Mouse (Mus musculus) neural tube, embryonic 14.5 days (tissue): ENCODE results near the gene Bmpr1a. TPM values are rescaled to one million over a fixed set of nuclear protein-coding genes. Genes with fewer than 3 reads are reported as not detected.
"Not testable (repeated sequence)": the region's sequence is repeated elsewhere in the genome, so short reads cannot be mapped to it uniquely, and the experiment has no call there.

ENCODE experiments used
- ATAC-seq: fragments of 200-750 bp; cut with Nextera tagmentation; 2 replicates; pipeline ENCODE4 v1.8.0; 2017; ENCODE audit warnings: low read depth, mild to moderate bottlenecking, moderate TSS enrichment, moderate library complexity
- H3K27ac ChIP-seq: fragments of 300-500 bp; sonication (generic); 2 replicates; pipeline ENCODE4 v1.5.1; 2014; ENCODE audit warnings: low read depth, mild to moderate bottlenecking, control low read depth, low read length, moderate library complexity, mixed read lengths
- H3K27me3 ChIP-seq: fragments of 300-500 bp; sonication (generic); 2 replicates; pipeline ENCODE4 v1.6.1; 2014; ENCODE audit warnings: low read length; ENCODE audit not compliant: control insufficient read depth, insufficient read depth
- H3K36me3 ChIP-seq: fragments of 300-500 bp; sonication (generic); 2 replicates; pipeline ENCODE4 v1.6.1; 2014; ENCODE audit warnings: low read length, mixed read lengths; ENCODE audit not compliant: control insufficient read depth, insufficient read depth
- H3K4me1 ChIP-seq: fragments of 300-500 bp; sonication (generic); 2 replicates; pipeline ENCODE4 v1.6.1; 2014; ENCODE audit warnings: low read length; ENCODE audit not compliant: control insufficient read depth, insufficient read depth
- H3K4me2 ChIP-seq: fragments of 300-500 bp; sonication (generic); 2 replicates; pipeline ENCODE4 v1.6.1; 2014; ENCODE audit warnings: mild to moderate bottlenecking, low read depth, low read length, control low read depth
- H3K4me3 ChIP-seq: fragments of 300-500 bp; sonication (generic); 2 replicates; pipeline ENCODE4 v1.5.1; 2014; ENCODE audit warnings: low read depth, low read length, control low read depth, mixed read lengths
- H3K9ac ChIP-seq: fragments of 300-500 bp; sonication (generic); replicated peaks from 2 replicates; pipeline ENCODE4 v1.6.1; 2014; ENCODE audit warnings: low read depth, mild to moderate bottlenecking, control low read depth, low read length, mixed read lengths
- H3K9me3 ChIP-seq: fragments of 300-500 bp; sonication (generic); 2 replicates; pipeline ENCODE4 v1.6.1; 2016; ENCODE audit warnings: low read length; ENCODE audit not compliant: control insufficient read depth
- WGBS: fragments of 180-500 bp; shearing (Covaris S2); extraction: QIAGEN DNeasy Blood & Tissue Kit; methylation state at CpG from one replicate; pipeline ENCODE4 v1.1.7; 2014; 5-methylcytosine and 5-hydroxymethylcytosine counted together
- polyA plus RNA-seq: library from polyadenylated mRNA; unstranded; fragments of >200 nt; fragmentation: Nextera tagmentation; extraction: Ambion mirVana; gene quantifications from 2 replicates; pipeline ENCODE4 v1.2.1, GENCODE M21; 2014

The Bmpr1a gene
- polyA plus RNA-seq, 1 experiment from 2014 or later: 26.9 TPM

- no peak overlapping the region for H3K4me3 ChIP-seq
- H3K9ac ChIP-seq: no peak overlapping the region
- H3K27ac ChIP-seq: no peak overlapping the region
- H3K9me3 ChIP-seq: no peaks in the 10 kb centered on the region
- H3K4me2 ChIP-seq: no peak overlapping the region
- ATAC-seq: no peak
- no peaks in the 10 kb centered on the region for H3K27me3 ChIP-seq
- no peaks in the 10 kb centered on the region for H3K4me1 ChIP-seq
- 0 out of 2 replicates have a peak, but pooled peaks cover 3% of the 10 kb centered on the region for H3K36me3 ChIP-seq
- 91% methylated on average over 3 of the region's 3 CpGs for WGBS
Measured at GRCm38 (mm10) chr14:34440526-34441066, 62.5 kb downstream of the Bmpr1a start.

DNA sequence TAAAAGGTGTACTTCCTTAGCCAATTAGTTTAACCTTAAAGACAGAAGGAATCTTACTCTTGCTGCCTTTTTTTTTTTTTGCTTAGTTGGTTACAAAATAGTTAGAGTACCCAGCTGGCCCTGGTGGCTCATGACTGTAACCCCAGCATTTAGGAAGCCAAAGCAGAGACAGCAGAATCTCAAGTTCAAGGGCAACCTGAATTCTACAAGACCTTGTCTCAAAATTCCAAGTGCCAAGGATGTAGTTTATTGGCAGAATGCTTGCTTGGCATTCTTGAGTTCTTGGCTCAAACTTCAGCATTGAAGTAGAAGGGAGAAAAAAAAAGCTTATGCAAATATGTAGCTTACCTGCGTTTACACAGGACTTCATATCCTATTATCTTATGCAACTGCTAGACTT is 74.1 kb downstream of the Bmpr1a start:
- no peak overlapping the region for H3K27ac ChIP-seq
- WGBS: 94% methylated on average over 1 of the region's 1 CpGs

DNA sequence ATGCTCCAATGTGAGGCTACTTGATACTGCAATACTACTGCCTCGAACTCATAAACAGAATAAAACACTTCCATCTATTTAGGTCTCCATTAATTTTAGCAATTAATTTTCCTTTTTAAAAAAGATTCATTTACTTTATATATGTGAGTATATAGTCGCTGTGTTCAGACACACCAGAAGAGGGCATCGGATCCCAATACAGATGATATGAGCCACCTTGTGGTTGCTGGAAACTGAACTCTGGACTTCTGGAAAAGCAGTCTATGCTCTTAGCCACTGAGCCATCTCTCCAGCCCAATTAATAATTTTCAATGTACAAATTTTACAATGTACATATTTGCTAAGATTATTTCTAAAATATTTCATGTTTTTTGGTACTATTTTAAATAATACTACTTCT is 74.9 kb downstream of the Bmpr1a start:
- 96% methylated on average over 3 of the region's 3 CpGs for WGBS
- H3K4me2 ChIP-seq: no peak overlapping the region
- no peaks in the 10 kb centered on the region for H3K4me1 ChIP-seq
- H3K36me3 ChIP-seq: 0 out of 2 replicates have a peak, but pooled peaks cover 6% of the 10 kb centered on the region
- no peak overlapping the region for H3K4me3 ChIP-seq
- ATAC-seq: no peak
- no peaks in the 10 kb centered on the region for H3K9me3 ChIP-seq
- H3K27ac ChIP-seq: no peak overlapping the region
- no peaks in the 10 kb centered on the region for H3K27me3 ChIP-seq
- no peak overlapping the region for H3K9ac ChIP-seq

More for the DNA sequence above, 74.1 kb downstream of the Bmpr1a start:
- Histone ChIP-seq H3K9me3 (no peaks in the 10 kb centered on the region), H3K4me3 (no peak overlapping the region), H3K27me3 (no peaks in the 10 kb centered on the region), H3K4me2 (no peak overlapping the region), H3K4me1 (no peaks in the 10 kb centered on the region), H3K9ac (no peak overlapping the region), H3K36me3 (0 out of 2 replicates have a peak, but pooled peaks cover 6% of the 10 kb centered on the region)
- no peak for ATAC-seq

DNA sequence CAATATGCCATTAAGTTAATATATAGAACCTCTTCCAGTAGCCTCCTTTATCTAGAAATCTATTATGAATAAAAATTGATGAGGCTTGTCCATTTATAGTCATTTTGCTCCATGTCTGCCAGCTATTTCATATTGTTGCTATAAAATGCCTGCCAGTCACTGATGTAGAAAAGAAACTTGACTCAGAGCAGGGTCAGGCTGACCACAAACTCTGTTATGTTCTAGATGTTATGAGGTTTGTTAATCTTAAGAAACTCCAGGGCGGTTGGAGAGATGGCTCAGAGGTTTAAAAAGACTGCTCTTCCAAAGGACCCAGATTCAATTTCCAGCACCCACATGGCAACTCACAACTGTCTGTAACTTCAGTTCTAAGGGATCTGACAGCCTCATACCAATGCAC is 82.1 kb downstream of the Bmpr1a start:
- Histone ChIP-seq H3K9me3 (no peaks in the 10 kb centered on the region), H3K36me3 (peaks cover 6% of the 10 kb centered on the region; the same call in 1 of the 2 replicates), H3K4me3 (no peak overlapping the region), H3K9ac (no peak overlapping the region), H3K27ac (no peak overlapping the region), H3K4me2 (no peak overlapping the region), H3K27me3 (no peaks in the 10 kb centered on the region), H3K4me1 (no peaks in the 10 kb centered on the region)
- WGBS: 92% methylated on average over 1 of the region's 1 CpGs
- no peak for ATAC-seq

DNA sequence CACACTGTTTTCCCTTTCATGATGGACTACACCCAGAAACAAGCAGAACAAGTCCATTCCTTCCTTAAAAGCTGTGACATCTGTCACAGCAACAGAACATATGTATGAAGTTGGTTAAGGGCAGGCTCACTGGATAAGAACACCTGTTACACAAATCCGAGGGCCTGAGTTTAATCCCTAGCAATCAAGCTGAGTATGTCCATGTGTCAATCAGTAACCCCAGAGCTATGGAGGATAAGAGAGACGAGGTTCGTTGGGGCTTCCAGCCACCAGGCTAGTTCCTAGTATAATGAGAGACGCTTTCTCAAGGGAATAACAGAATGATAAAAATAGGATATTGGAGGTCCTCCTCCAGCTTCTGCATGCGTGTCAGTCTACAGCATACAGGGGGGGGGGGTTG is 85.6 kb downstream of the Bmpr1a start:
- no peak overlapping the region for H3K4me3 ChIP-seq
- peaks cover 13% of the 10 kb centered on the region; the same call in 1 of the 2 replicates for H3K36me3 ChIP-seq
- 90% methylated on average over 5 of the region's 5 CpGs for WGBS
- no peaks in the 10 kb centered on the region for H3K27me3 ChIP-seq
- H3K9ac ChIP-seq: no peak overlapping the region
- H3K4me1 ChIP-seq: no peaks in the 10 kb centered on the region
- H3K4me2 ChIP-seq: no peak overlapping the region
- no peak overlapping the region for H3K27ac ChIP-seq
- no peak for ATAC-seq
- no peaks in the 10 kb centered on the region for H3K9me3 ChIP-seq

GRCm38 (mm10) chr14:34416946-34417345 is 86.2 kb downstream of the Bmpr1a start:
- not testable (repeated sequence) for H3K4me3 ChIP-seq, H3K4me1 ChIP-seq, H3K9ac ChIP-seq, H3K4me2 ChIP-seq, H3K9me3 ChIP-seq, ATAC-seq, H3K27ac ChIP-seq, H3K27me3 ChIP-seq
- WGBS: over 99% methylated on average over 4 of the region's 4 CpGs
- peaks cover 13% of the 10 kb centered on the region; the same call in 1 of the 2 replicates for H3K36me3 ChIP-seq

- Histone ChIP-seq H3K4me1 (no peaks in the 10 kb centered on the region), H3K4me2 (no peak overlapping the region), H3K27ac (no peak overlapping the region), H3K9ac (no peak overlapping the region), H3K27me3 (no peaks in the 10 kb centered on the region), H3K36me3 (peaks cover 25% of the 10 kb centered on the region), H3K9me3 (no peaks in the 10 kb centered on the region), H3K4me3 (no peak overlapping the region)
- no peak for ATAC-seq
- 91% methylated on average over 7 of the region's 7 CpGs for WGBS
Measured at GRCm38 (mm10) chr14:34412164-34412896, 90.8 kb downstream of the Bmpr1a start.

DNA sequence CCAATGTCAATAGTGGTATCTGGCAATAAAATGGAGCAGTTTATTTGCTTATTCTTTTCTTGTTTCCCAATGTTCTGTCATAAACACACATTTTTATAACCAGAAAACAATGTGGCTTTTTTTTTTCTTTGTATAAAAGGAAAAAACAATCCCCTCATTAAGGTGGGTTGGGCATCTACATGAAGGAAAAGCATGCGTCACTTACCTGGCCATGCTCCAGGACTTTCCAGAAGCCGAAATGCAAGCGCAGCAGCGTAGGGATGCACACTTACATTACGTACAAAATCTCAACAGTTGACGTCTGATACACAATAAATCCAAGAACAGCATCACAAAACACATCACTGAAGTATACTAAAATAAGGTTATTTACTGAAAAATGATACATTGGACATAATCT is 92.4 kb downstream of the Bmpr1a start:
- WGBS: 96% methylated on average over 6 of the region's 6 CpGs
- Histone ChIP-seq H3K4me2 (no peak overlapping the region), H3K27me3 (no peaks in the 10 kb centered on the region), H3K4me3 (no peak overlapping the region), H3K9ac (no peak overlapping the region), H3K36me3 (peaks cover 25% of the 10 kb centered on the region), H3K4me1 (no peaks in the 10 kb centered on the region), H3K27ac (no peak overlapping the region), H3K9me3 (no peaks in the 10 kb centered on the region)
- ATAC-seq: no peak

DNA sequence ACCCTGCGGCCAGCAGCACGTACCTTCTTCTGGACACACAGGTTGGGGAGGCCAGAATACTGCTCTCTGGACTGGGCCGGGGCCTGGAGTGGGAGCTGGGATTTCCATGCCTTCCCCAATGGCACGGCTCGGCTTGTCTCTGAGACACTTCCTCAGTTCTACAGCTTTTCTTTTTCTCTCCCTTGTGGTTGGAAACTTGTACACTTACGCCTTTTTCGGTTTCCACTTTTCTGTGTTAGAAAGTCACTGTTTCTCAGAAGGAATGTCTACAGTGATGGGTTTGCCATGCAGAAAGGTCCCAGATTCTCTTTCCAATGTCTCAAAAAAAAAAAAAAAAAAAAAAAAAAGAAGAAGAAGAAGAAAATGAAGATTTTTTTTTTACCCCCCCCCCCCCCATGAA is 99.7 kb downstream of the Bmpr1a start:
- H3K36me3 ChIP-seq: peaks cover 8% of the 10 kb centered on the region
- H3K27me3 ChIP-seq: no peaks in the 10 kb centered on the region
- ATAC-seq: no peak
- H3K27ac ChIP-seq: no peak overlapping the region
- no peak overlapping the region for H3K4me3 ChIP-seq
- no peaks in the 10 kb centered on the region for H3K4me1 ChIP-seq
- no peak overlapping the region for H3K4me2 ChIP-seq
- 98% methylated on average over 7 of the region's 7 CpGs for WGBS
- H3K9me3 ChIP-seq: no peaks in the 10 kb centered on the region
- H3K9ac ChIP-seq: no peak overlapping the region
